Mouse (Mus musculus): Measurements from ENCODE around the gene Tuba3a.

The Tuba3a gene

DNA sequence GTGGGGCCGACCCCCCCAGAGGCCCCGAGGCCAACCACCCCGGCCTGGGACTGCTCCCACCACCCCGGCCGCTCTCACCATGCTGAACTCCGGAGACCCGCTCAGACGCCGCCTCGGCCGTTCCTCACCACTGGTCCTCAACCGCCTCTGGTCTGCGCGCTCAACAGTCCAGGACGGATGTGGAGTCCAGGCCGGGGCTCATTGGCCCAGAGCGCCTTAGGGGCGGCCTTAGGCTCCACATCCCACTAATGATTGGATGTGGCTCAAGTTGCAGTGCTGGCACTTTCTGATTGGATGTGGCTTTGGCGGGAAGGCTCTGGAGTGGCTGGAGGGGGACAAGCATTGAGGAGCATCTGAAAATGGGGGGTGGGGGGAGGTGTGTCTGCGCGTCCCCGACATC lies at the start of gene Tuba3a:
Gene Tuba3a, minus strand, starts transcription at position 153 of the 400 bp plus-strand sequence.
- DNase-seq (ENCODE audit: low spot score in 2 of 2) = no peak

GRCm38 (mm10) chr6:125334356-125334755 lies 48.5 kb upstream of the Tuba3a start:
- DNase-seq (ENCODE audit: low spot score in 2 of 2) = no peak

DNA sequence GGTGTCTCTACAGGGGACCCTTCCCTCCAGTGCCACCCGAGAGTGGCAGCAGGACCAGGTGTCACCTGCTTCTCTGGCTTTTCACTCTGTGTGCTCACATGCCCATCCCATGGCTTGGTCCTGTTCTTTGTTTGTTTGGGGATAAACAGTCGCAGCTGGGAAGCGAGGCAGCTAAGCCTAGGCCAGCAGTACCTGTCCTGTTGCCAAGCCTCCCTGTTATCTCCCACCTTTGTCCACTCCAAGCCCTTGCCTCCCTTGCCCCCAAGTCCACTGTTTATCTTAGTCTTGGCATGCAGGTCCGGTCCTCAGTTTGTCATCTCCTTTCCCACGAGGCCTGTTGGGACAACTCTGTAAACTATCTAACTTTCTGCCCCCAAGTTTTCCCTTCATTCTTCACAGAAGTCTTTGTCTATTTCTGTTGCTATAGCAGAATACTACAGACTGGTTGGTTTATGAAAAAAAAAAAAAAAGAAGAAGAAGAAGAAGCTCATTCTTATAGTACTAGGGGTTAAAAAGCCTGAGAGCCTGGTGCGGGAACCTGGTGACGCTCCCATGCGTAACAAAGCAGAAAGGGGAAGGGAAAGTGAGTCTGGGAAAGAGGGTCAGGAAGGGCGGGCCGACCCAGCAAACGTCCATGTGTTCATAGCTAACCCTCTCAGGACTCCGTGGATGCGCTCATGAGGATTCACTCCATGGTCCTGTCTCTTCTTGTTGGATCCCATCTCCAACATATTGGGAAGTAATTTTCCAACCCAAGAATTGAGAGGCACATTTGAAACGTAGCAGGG lies 47.5 kb upstream of the Tuba3a start:
- DNase-seq (ENCODE audit: low spot score in 2 of 2) = no peak

- peak in 1 of 2 experiments; percentile 55 for DNase-seq (ENCODE audit: low spot score in 2 of 2)
Observed at GRCm38 (mm10) chr6:125330626-125331326, 44.9 kb upstream of the Tuba3a start.

GRCm38 (mm10) chr6:125328243-125328642 lies 42.4 kb upstream of the Tuba3a start:
- DNase-seq (ENCODE audit: low spot score in 2 of 2) = peak; percentile 38 to 74

GRCm38 (mm10) chr6:125325337-125325736 lies 39.5 kb upstream of the Tuba3a start:
- DNase-seq (ENCODE audit: low spot score in 2 of 2) = no peak

DNA sequence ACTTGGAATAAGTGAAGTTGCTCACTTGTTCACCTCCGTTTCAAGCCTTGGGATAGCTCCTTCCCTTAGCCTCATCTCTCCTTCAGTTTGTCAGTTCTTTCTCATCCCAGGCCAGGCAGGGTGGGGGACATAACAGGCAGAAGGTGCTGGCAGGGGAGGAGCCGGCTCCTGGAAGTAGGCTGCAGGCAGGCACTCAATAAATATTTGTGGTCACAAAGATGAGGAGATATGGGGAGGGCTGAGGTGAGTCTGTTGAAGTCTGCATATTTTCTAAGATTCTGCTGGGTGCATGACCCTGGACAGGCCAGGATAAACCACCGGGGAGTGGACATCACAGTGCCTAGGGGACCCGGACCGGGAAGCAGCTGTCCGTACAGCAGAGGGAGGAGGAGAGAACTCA lies 37.7 kb upstream of the Tuba3a start:
- DNase-seq (ENCODE audit: low spot score in 2 of 2) = no peak

DNA sequence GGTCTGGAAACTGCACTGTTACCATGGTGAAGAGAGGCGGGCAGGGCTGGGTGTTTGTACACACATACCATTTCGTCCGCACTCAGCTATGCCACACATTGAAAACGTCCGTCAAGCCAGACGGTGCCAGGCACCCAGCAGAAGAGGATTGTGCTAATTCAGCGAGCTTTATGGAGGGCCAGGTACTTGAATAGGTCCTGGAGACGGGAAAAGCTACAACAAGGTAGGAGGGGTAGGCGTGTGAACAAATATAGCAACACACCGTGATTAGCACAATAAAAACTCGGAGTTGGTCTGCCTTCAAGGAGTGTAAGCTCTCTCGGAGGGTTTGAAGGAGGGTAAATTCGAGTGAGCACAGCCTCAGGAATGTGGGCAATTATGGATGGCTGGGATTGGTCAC lies 37.0 kb upstream of the Tuba3a start:
- no peak for DNase-seq (ENCODE audit: low spot score in 2 of 2)

GRCm38 (mm10) chr6:125321114-125321855 lies 35.4 kb upstream of the Tuba3a start:
- no peak for DNase-seq (ENCODE audit: low spot score in 2 of 2)

DNA sequence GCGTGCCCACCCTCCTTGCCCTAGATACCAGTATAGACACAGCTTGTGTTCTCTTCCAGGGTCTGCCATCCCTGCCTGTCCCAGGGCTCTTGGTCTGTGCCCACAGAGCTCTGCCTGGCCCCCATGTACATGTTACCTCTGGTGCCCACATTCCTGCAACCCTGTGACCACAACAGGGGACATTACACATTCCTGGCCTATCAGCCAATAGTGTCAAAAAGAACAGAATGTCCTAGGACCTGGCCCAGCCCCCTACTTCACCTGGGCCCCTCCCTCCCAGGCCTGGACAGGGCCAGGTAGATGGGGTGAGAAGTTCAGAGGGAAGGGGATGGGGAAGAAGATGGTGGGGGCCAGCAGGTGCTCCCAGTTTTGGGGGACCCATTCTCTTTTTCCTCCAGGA lies 34.5 kb upstream of the Tuba3a start, which contains the start of gene Scnn1a:
Gene Scnn1a, plus strand, starts transcription at position 337 of the 400 bp plus-strand sequence.
- no peak for DNase-seq (ENCODE audit: low spot score in 2 of 2)

GRCm38 (mm10) chr6:125319919-125320296 lies 34.1 kb upstream of the Tuba3a start:
- no peak for DNase-seq (ENCODE audit: low spot score in 2 of 2)

- DNase-seq (ENCODE audit: low spot score in 2 of 2) = no peak
Observed at GRCm38 (mm10) chr6:125318981-125319918, 33.4 kb upstream of the Tuba3a start.

- DNase-seq (ENCODE audit: low spot score in 2 of 2) = no peak
Observed at GRCm38 (mm10) chr6:125317077-125317476, 31.2 kb upstream of the Tuba3a start.

DNA sequence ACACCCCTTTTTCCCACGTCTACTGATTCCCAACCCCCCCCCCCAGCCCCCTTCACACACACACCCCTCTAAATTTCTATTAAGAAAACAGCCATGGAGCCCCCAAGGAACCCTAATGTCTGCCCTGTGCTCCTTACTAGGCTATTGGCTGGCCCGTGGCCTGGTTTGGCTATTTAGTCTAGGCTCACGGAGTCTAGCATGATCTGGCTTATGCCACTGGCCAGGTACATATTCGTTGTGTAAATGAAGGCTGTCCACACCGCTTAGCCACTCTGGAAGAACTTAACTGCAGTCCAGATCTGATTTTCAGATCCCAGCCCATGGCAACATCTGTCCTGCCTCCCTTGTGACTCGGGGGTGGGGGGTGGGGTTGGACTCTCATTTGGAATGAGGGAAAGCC lies 28.9 kb upstream of the Tuba3a start:
- DNase-seq (ENCODE audit: low spot score in 2 of 2) = no peak

GRCm38 (mm10) chr6:125314231-125314563 lies 28.4 kb upstream of the Tuba3a start:
- no peak for DNase-seq (ENCODE audit: low spot score in 2 of 2)

DNA sequence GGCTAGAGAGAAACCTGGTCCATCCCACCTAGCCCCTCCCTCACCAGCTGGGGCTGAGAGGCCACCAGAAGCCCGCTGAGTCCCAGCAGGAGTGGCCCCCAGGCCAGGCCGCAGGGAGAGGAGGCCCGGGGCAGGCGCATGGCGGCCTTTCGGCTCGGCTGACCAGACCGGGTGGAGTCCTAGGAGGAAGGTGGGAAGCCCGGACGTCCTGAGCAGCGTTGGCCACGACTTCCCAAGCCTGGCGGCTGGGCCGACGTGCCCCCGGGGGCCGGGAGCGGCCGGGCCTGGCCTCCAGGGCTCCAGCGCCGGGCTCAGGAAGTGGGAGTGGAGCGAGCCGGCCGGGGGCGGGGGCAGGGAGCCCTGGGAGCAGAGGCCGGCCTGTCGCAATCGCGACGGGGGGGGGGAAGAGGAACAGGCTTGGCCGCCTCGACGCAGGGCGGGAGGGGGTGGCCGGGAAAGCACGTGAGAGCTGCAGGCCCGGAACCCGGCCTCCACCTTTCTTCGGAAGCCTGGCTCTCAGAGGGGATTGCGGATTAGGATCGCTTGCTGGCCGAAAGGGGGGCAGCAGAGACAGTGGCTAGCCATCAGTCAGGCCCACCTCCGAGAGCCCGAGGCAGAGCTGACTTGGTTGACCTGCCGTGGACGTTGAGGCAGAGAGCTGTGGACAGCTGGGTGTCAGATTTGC lies 27.8 kb upstream of the Tuba3a start, which contains the start of gene Ltbr:
Gene Ltbr, minus strand, starts transcription at position 340 of the 685 bp plus-strand sequence.
- DNase-seq (ENCODE audit: low spot score in 2 of 2) = no peak

DNA sequence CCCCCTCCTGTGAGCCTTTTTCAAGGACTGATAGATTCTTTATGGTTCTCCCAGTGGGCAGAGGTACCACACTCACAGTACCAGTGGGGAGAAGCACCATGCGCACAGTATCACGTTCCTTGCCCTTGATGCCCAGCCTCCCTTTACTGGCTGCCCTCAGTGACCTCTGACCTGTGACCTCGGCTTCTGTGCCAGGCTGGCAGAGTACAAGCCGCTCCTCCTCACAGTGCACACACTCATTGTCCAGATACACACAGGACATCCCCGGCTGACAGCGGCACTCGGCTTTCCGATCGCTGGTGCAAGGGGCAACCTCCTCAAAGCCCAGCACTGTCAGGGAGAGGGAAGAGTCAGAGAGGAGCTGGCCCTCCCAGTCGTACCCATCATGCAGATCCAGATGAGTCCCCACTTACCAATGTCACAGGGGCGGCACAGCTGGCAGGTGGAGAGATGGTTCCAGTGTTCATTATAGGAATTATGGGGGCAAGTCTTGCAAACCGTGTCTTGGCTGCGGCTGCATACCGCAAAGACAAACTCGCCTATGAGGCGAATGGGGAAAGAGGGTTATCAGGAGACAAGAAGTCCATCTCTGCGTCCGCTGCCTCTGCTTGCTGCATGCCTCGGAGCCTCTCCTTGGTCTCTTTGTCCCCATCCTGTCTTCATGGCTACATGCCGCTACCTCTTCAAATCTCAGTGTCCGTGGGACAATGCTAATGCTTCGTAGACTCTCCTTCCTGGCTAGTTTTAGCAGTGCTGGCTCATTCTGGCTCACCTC lies 26.9 kb upstream of the Tuba3a start:
- DNase-seq (ENCODE audit: low spot score in 2 of 2) = no peak

DNA sequence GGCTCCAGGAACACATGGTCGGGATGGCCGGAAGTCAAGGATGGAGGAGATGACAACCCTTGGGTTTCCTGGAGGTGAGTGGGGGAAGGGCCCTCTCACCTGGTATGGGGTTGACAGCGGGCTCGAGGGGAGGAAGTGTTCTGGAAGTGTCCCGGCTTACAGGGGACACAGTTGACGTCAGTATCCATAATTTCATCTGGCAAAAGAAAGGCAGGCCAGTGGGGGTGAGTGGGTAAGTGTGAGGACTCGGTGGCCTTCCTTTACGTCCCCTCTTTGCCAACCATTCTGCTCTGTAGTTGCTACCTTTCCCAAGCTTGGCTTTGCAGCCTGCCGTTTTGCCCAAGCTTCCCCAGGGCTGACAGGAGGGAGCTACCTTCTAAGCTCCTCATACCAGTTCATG lies 26.3 kb upstream of the Tuba3a start:
- no peak for DNase-seq (ENCODE audit: low spot score in 2 of 2)

- no peak for DNase-seq (ENCODE audit: low spot score in 2 of 2)
Observed at GRCm38 (mm10) chr6:125309406-125309805, 23.6 kb upstream of the Tuba3a start.

DNA sequence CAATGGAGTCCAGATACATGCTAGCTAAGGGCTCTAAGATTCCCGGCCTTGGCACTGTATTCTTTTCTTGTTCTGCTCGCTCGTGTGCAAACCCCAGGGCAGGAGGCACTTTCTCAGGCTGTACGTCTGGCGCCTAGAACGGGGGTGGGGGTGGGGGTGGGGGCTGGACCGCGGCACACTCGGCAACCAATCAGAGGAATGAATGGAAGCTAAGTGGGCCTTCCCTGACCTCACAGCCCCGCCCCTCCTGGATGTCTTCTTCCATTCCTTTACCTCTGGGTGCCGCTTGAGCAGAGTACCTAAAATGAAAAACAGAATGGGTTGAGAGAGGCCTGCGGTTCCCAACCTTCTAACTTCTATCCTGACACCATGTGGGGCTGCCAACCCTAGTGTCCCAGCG lies 23.1 kb upstream of the Tuba3a start:
- no peak for DNase-seq (ENCODE audit: low spot score in 2 of 2)

All from thymus, postnatal 10 days (tissue).